Mouse (Mus musculus) CD8-positive naive resting alpha-beta T cell, adult 2 months (primary cell): ENCODE results near the gene Dnajb4.

Experiments used
- DNase-seq, 2 experiments: peaks; one replicate each; pipeline ENCODE4 v3.0.0; 2022; ENCODE audit warnings: low read depth in 2 of 2, low spot score in 2 of 2

Gene Dnajb4

GRCm38 (mm10) chr3:152178816-152179215, 31.3 kb downstream of the Dnajb4 start:
- no peak for DNase-seq

GRCm38 (mm10) chr3:152172322-152172935, 37.7 kb downstream of the Dnajb4 start:
- DNase-seq, result no peak

GRCm38 (mm10) chr3:152171862-152172261, 38.2 kb downstream of the Dnajb4 start:
- DNase-seq, result no peak

- DNase-seq, result no peak
These were observed 38.9 kb downstream of the Dnajb4 start for GRCm38 (mm10) chr3:152171236-152171635.

GRCm38 (mm10) chr3:152170407-152170806, 39.7 kb downstream of the Dnajb4 start:
- DNase-seq, result no peak

GRCm38 (mm10) chr3:152168007-152168406, 42.1 kb downstream of the Dnajb4 start:
- DNase-seq, result no peak

GRCm38 (mm10) chr3:152166699-152167451, 43.2 kb downstream of the Dnajb4 start:
- DNase-seq, result no peak

GRCm38 (mm10) chr3:152166099-152166423, 44.0 kb downstream of the Dnajb4 start, which contains the start of gene Gipc2:
Gene Gipc2 (minus strand): TSS chr3:152166230.
- DNase-seq, result no peak

GRCm38 (mm10) chr3:152165351-152166098, 44.6 kb downstream of the Dnajb4 start:
- DNase-seq, result peak; percentile 8 to 11

- no peak for DNase-seq
These were observed 45.1 kb downstream of the Dnajb4 start for GRCm38 (mm10) chr3:152165014-152165350.

GRCm38 (mm10) chr3:152163320-152163719, 46.8 kb downstream of the Dnajb4 start:
- no peak for DNase-seq

GRCm38 (mm10) chr3:152160607-152161006, 49.5 kb downstream of the Dnajb4 start:
- DNase-seq, result no peak

- no peak for DNase-seq
These were observed 50.8 kb downstream of the Dnajb4 start for GRCm38 (mm10) chr3:152159321-152159720.

GRCm38 (mm10) chr3:152158344-152159291, 51.5 kb downstream of the Dnajb4 start:
- no peak for DNase-seq

- DNase-seq, result no peak
These were observed 53.1 kb downstream of the Dnajb4 start for GRCm38 (mm10) chr3:152156816-152157496.

GRCm38 (mm10) chr3:152155296-152155948, 54.7 kb downstream of the Dnajb4 start:
- DNase-seq, result no peak

GRCm38 (mm10) chr3:152154095-152154494, 56.0 kb downstream of the Dnajb4 start:
- DNase-seq, result no peak

- DNase-seq, result no peak
These were observed 57.0 kb downstream of the Dnajb4 start for GRCm38 (mm10) chr3:152153152-152153551.

- no peak for DNase-seq
These were observed 57.7 kb downstream of the Dnajb4 start for GRCm38 (mm10) chr3:152152483-152152804.
